Mouse (Mus musculus) liver, postnatal 0 days (tissue): ENCODE results near the gene Ankmy2. TPM values are rescaled to one million over a fixed set of nuclear protein-coding genes. Genes with fewer than 3 reads are reported as not detected.
A peak's percentile ranks its signal among the peaks of the same experiment; 100 is the strongest.
"Not testable (repeated sequence)": the region's sequence is repeated elsewhere in the genome, so short reads cannot be mapped to it uniquely, and the experiment has no call there.

Experiments used
- ATAC-seq: fragments of 200-750 bp; cut with Nextera tagmentation; 2 replicates; pipeline ENCODE4 v1.8.0; 2017; ENCODE audit warnings: mild to moderate bottlenecking, moderate library complexity
- DNase-seq: peaks from one replicate; pipeline ENCODE4 v3.0.0-alpha.2; 2016
- H3K27ac ChIP-seq: fragments of 300-500 bp; sonication (generic); 2 replicates; pipeline ENCODE4 v1.5.1; 2014; ENCODE audit warnings: antibody characterized with exemption, moderate library complexity, mild to moderate bottlenecking, low read depth
- H3K27me3 ChIP-seq: fragments of 300-500 bp; sonication (generic); 2 replicates; pipeline ENCODE4 v1.6.1; 2014; ENCODE audit warnings: low read length, control low read depth, mixed read lengths; ENCODE audit not compliant: insufficient read depth
- H3K36me3 ChIP-seq: fragments of 300-500 bp; sonication (generic); replicated peaks from 2 replicates; pipeline ENCODE4 v1.6.1; 2014; ENCODE audit warnings: mild to moderate bottlenecking, control low read depth, low read length, moderate library complexity, mixed read lengths; ENCODE audit not compliant: insufficient read depth
- H3K4me1 ChIP-seq: fragments of 300-500 bp; sonication (generic); 2 replicates; pipeline ENCODE4 v1.6.1; 2014; ENCODE audit warnings: antibody characterized with exemption, mild to moderate bottlenecking, control low read depth; ENCODE audit not compliant: insufficient read depth
- H3K4me2 ChIP-seq: fragments of 300-500 bp; sonication (generic); 2 replicates; pipeline ENCODE4 v1.6.1; 2014; ENCODE audit warnings: low read depth, mild to moderate bottlenecking, low read length, moderate library complexity, mixed read lengths
- H3K4me3 ChIP-seq: fragments of 300-500 bp; sonication (generic); 2 replicates; pipeline ENCODE4 v1.5.1; 2014; ENCODE audit warnings: low read depth, low read length
- H3K9ac ChIP-seq: fragments of 300-500 bp; sonication (generic); replicated peaks from 2 replicates; pipeline ENCODE4 v1.6.1; 2014; ENCODE audit warnings: mild to moderate bottlenecking, moderate library complexity
- H3K9me3 ChIP-seq: fragments of 300-500 bp; sonication (generic); 2 replicates; pipeline ENCODE4 v1.6.1; 2016; ENCODE audit warnings: mild to moderate bottlenecking, control low read depth, low read length, mixed read lengths
- CTCF ChIP-seq: sonication (generic); IDR thresholded peaks from 2 replicates; pipeline ENCODE4 v1.5.1; 2016; ENCODE audit warnings: antibody characterized with exemption, low read depth
- EP300 ChIP-seq: IDR thresholded peaks from 2 replicates; pipeline ENCODE4 v1.6.1; 2016; ENCODE audit warnings: antibody characterized with exemption, low read depth, mild to moderate bottlenecking
- WGBS: fragments of 180-500 bp; shearing (Covaris S2); extraction: QIAGEN DNeasy Blood & Tissue Kit; methylation state at CpG from one replicate; pipeline ENCODE4 v1.1.7; 2014; ENCODE audit not compliant: insufficient replicate concordance; 5-methylcytosine and 5-hydroxymethylcytosine counted together
- polyA plus RNA-seq: library from polyadenylated mRNA; unstranded; fragments of >200 nt; fragmentation: Nextera tagmentation; extraction: Ambion mirVana; gene quantifications from 2 replicates; pipeline ENCODE4 v1.2.1, GENCODE M21; 2015

Ankmy2 gene
- polyA plus RNA-seq, 1 experiment from 2014 or later, result 6.4 TPM

DNA sequence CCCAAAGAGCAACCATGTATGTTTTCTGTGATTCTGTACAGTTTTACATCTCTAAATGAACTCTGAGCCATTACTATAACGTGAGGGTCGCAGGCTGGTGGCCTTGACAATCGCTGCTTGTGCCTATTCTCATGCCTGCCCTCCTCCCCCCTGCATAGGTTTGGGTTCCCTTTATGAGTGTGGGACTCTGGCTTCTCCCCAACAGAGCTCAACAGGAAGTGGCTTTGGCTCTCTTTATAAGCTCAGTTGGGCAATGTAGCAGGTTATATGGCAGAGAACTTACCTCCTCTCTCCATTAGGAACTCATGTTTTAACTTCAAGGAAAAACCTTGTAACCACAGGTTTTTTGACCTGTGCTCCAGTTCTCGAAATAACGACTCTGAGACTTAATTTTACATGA, 33.4 kb downstream of the Ankmy2 start:
- H3K4me2 ChIP-seq, result no peak overlapping the region
- H3K4me3 ChIP-seq, result no peak overlapping the region
- ATAC-seq, result no peak
- H3K4me1 ChIP-seq, result no peaks in the 10 kb centered on the region
- TF ChIP-seq CTCF (no peak), EP300 (no peak)
- H3K27me3 ChIP-seq, result no peaks in the 10 kb centered on the region
- no peak for DNase-seq
- H3K9me3 ChIP-seq, result no peaks in the 10 kb centered on the region
- H3K9ac ChIP-seq, result no peak overlapping the region
- H3K36me3 ChIP-seq, result peaks cover 24% of the 10 kb centered on the region; the same call in 1 of the 2 replicates
- H3K27ac ChIP-seq, result no peak overlapping the region
- WGBS, result 79% methylated on average over 5 of the region's 5 CpGs

- no peak overlapping the region for H3K27ac ChIP-seq
- TF ChIP-seq EP300 (no peak), CTCF (no peak)
- H3K36me3 ChIP-seq, result peaks cover 38% of the 10 kb centered on the region
- no peaks in the 10 kb centered on the region for H3K4me1 ChIP-seq
- 83% methylated on average over 7 of the region's 7 CpGs for WGBS
- H3K9me3 ChIP-seq, result no peaks in the 10 kb centered on the region
- ATAC-seq (no peak), DNase-seq (no peak)
- H3K4me3 ChIP-seq, result no peak overlapping the region
- no peaks in the 10 kb centered on the region for H3K27me3 ChIP-seq
- H3K9ac ChIP-seq, result no peak overlapping the region
- no peak overlapping the region for H3K4me2 ChIP-seq
Observed at GRCm38 (mm10) chr12:36194976-36195375, 38.1 kb downstream of the Ankmy2 start.

DNA sequence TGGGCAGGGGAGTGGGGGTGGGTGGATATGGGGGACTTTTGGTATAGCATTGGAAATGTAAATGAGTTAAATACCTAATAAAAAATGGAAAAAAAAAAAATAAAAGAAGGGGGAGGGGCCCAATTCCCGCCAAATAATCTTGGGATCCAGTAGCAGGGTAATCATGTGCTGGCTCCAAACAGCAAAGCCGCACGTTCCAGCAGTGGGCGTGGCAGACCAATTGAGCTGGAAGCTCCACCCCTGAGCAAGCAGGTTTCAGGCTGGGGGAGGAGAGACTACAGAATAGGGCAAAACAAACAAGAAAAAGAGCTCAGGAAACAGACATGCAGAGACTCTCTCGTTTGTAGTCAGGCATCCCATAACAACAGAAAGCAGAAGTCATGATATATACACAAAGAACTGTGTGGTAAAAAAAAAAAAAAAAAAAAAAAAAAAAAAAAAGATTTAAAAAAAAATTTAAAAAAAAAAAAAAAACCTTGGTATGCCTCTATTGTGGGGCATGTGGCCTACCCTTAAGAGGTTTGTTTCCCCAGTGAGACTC, 48.7 kb downstream of the Ankmy2 start:
- not testable (repeated sequence) for H3K9ac ChIP-seq, H3K27ac ChIP-seq, H3K9me3 ChIP-seq, H3K4me1 ChIP-seq, DNase-seq, H3K27me3 ChIP-seq, ATAC-seq, H3K4me3 ChIP-seq, H3K36me3 ChIP-seq, H3K4me2 ChIP-seq
- WGBS, result 38% methylated on average over 5 of the region's 5 CpGs

DNA sequence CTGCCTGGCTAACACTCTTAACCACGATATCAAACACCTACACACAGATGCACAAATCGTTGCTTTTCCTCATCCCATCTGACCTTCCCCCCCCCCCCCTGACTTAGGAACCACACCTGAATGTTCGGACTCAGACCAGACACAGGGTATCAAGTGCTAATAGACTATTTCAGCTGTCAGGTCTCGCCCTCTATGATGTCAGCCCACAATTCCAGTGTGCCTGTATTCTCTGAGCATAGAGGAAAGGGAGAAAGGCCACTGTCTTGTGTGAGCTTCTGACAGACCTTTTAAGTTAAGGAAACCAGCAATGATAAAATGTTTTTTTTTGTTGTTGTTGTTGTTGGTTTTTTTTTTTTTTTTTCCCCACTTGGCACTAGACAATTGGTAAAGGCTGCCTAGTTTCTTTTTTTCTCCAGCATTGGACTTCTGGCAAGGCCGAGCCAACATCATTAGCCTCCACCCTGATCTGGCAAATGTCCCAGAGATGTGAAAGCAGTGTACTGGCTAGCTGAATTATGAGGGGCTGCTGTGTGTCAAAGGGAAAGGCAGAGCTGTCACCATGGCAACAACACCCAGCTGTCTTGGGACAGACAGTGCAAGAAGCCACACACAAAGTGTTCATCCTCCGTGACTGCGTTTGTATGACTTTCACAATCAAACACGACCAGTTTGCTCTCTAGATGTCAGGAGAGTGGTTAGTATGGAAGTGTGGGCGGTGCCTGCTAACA, 50.3 kb downstream of the Ankmy2 start:
- no peaks in the 10 kb centered on the region for H3K27me3 ChIP-seq
- H3K4me1 ChIP-seq, result no peaks in the 10 kb centered on the region
- ATAC-seq, result no peak
- H3K36me3 ChIP-seq, result no peaks in the 10 kb centered on the region
- WGBS, result 60% methylated on average over 9 of the region's 9 CpGs
- H3K4me3 ChIP-seq, result no peak overlapping the region
- H3K4me2 ChIP-seq, result no peak overlapping the region
- TF ChIP-seq EP300 (no peak), CTCF (no peak)
- no peak overlapping the region for H3K27ac ChIP-seq
- DNase-seq, result peak; percentile 32
- no peaks in the 10 kb centered on the region for H3K9me3 ChIP-seq
- no peak overlapping the region for H3K9ac ChIP-seq

- no peak overlapping the region for H3K27ac ChIP-seq
- no peaks in the 10 kb centered on the region for H3K27me3 ChIP-seq
- DNase-seq (no peak), ATAC-seq (no peak)
- no peaks in the 10 kb centered on the region for H3K9me3 ChIP-seq
- WGBS, result 74% methylated on average over 7 of the region's 7 CpGs
- H3K4me3 ChIP-seq, result no peak overlapping the region
- no peak for TF ChIP-seq CTCF
- no peak for TF ChIP-seq EP300
- no peaks in the 10 kb centered on the region for H3K4me1 ChIP-seq
- no peaks in the 10 kb centered on the region for H3K36me3 ChIP-seq
- H3K4me2 ChIP-seq, result no peak overlapping the region
- H3K9ac ChIP-seq, result no peak overlapping the region
Observed at GRCm38 (mm10) chr12:36207800-36208148, 50.9 kb downstream of the Ankmy2 start.

GRCm38 (mm10) chr12:36208456-36208855, 51.5 kb downstream of the Ankmy2 start:
- H3K27ac ChIP-seq, result no peak overlapping the region
- H3K36me3 ChIP-seq, result no peaks in the 10 kb centered on the region
- ATAC-seq (no peak), DNase-seq (no peak)
- H3K9ac ChIP-seq, result no peak overlapping the region
- no peak for TF ChIP-seq EP300
- TF ChIP-seq CTCF, result no peak
- H3K9me3 ChIP-seq, result no peaks in the 10 kb centered on the region
- no peaks in the 10 kb centered on the region for H3K27me3 ChIP-seq
- H3K4me3 ChIP-seq, result no peak overlapping the region
- WGBS, result 72% methylated on average over 19 of the region's 19 CpGs
- H3K4me2 ChIP-seq, result no peak overlapping the region
- H3K4me1 ChIP-seq, result no peaks in the 10 kb centered on the region
